Mouse (Mus musculus) left cerebral cortex, adult 2 months (tissue): Measurements from ENCODE around the gene Ccnd3. TPM values are rescaled to one million over a fixed set of nuclear protein-coding genes. Genes with fewer than 3 reads are reported as not detected.
A peak's percentile ranks its signal among the peaks of the same experiment; 100 is the strongest.

ENCODE experiments used
- DNase-seq, 2 experiments: peaks; one replicate each; pipeline ENCODE4 v3.0.0; 2021 to 2022; ENCODE audit warnings: low spot score in 2 of 2, mixed read lengths in 1 of 2; ENCODE audit errors: extremely low spot score in 1 of 2
- H3K27ac ChIP-seq: fragments of 200-600 bp; 2 replicates; pipeline ENCODE4 v1.8.1; 2022
- H3K4me3 ChIP-seq: fragments of 200-600 bp; 2 replicates; pipeline ENCODE4 v1.8.1; 2022
- CTCF ChIP-seq: fragments of 200-600 bp; IDR thresholded peaks from 2 replicates; pipeline ENCODE4 v1.8.1; 2022; ENCODE audit warnings: antibody characterized with exemption, mild to moderate bottlenecking, moderate library complexity
- intact Hi-C: fragments of 180-260 bp; cut with DNase I; formaldehyde crosslinking; loops from one replicate; pipeline ENCODE4 v1.15.1; 2025
- total RNA-seq, 2 experiments: library from RNA; stranded (reverse); gene quantifications; 2 replicates each; pipeline ENCODE4 v1.2.3; 2021

The Ccnd3 gene
- total RNA-seq, 2 experiments from 2014 or later, result 38.2 to 38.4 TPM

DNA sequence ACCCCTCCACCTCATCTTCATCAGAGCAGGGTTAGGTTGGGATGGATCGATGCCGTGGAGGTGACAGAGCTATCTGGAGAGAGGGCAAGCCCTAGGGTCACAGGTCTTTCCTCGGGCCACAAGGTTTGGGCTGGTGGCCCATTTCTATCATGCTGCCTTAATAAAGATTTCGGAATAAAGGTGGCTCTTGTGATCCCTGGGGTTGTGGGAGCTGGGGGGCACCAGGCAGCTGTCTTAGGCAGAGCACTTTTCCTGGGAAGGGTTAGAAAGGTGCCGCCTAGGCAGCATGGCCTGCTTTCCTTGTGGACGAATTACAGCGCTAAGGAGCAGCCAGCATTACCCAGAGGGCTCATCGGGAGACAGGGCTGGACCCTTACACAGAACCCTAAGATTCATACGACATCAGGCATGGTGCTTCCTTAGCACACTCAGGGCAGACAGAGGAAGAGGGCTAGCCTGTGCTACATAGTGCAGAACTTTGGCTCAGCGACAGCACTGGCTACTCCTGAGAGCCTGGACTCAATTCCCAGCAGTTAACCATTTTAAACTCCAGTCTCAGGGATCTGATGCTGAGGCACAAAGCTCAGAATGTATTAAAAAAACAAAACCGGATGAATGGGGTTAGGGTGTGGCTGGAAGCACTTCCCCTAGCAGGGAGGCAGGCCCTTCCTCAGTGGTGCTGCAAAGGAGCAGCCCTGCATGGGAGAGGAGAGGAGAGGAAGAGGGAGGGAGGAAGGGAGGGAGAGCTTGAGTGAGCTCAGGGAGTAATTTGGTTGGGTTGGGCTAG lies 94.9 kb downstream of the Ccnd3 start:
- intact Hi-C loops, result no loop called here
- H3K4me3 ChIP-seq, result no peak overlapping the region
- DNase-seq, result no peak
- no peak overlapping the region for H3K27ac ChIP-seq
- TF ChIP-seq CTCF, result no peak

DNA sequence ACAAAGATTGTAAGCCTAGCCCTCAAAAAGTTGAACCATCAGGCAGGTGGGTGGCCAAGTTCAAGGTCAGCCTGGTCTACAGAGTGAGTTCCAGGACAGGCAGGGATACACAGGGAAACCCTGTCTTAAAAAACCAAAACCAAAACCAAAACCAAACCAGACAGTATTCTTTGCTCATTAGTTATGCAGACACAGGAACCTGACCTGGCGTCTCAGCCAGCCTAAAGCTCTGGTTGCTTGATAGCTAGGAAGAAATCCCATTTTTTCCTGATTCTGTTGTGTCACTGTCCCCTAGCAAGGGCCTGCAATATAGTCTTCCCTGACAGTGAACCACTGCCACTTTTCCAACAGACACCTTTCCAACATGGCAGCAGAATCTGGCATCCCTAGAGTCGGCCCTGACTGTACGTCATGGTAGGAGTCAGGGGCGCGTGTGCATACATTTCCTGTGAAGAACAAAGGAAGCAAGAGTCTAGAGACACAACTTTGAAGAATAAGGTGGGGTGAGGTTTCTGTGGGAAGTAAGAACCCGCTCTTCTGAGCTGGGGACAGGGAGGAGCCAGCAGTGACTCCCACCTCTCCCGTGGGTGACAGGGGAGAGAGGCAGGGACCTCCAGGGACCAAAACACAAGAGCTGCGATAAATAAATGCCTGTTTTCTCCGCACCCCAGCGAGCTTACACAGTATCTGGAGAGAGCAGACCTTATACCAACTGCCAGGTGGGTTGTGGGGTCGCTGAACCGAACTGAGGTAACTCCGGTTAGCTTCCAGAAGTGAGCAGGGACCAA lies 95.9 kb downstream of the Ccnd3 start:
- no peak for TF ChIP-seq CTCF
- DNase-seq, result no peak
- intact Hi-C loops, result no loop called here

DNA sequence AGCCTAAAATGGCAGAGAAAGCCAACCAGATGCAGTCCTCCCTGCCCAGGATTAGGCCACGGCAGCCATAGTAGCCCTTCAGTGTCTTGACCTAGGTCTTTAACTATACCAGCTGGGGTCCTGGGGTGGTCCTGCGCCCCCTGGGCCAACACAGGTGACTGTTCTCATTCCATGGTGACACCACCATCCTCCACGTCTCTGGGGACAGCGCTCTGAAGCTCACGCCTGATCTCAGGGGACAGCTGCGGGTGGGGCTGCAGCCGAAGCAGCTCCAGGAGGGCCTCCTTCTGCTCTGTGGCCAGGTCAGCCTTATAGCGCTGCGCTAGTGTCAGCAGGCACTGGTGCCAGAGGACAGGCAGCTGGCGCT lies 96.5 kb downstream of the Ccnd3 start:
- DNase-seq, result no peak
- Histone ChIP-seq H3K4me3 (no peak overlapping the region), H3K27ac (no peak overlapping the region)
- TF ChIP-seq CTCF, result no peak
- intact Hi-C loops, result no loop called here

More for the DNA sequence above, 95.9 kb downstream of the Ccnd3 start:
- Histone ChIP-seq H3K27ac (no peak overlapping the region; the same call in 1 of the 2 replicates), H3K4me3 (no peak overlapping the region)

DNA sequence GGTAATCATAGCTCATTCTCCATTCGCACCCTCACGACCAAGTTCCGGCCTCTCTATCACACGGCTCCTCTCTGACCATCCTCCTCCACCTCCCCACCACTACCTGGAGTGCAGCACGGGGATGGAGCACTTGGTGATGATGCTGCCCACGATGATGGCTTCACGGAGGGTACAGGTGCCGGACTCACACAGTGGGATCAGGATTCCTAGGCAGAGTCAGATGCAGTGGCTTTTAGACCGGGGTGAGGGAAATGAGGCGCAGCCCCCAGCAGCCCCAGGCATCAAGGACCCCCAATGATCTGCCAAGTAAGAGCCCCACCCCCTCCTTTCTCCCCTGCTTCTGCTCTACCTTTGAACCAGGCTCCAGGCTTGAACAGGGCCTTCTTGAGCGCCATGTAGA lies 97.4 kb downstream of the Ccnd3 start:
- Histone ChIP-seq H3K4me3 (no peak overlapping the region), H3K27ac (no peak overlapping the region)
- DNase-seq, result no peak
- TF ChIP-seq CTCF, result no peak
- intact Hi-C loops, result no loop called here

DNA sequence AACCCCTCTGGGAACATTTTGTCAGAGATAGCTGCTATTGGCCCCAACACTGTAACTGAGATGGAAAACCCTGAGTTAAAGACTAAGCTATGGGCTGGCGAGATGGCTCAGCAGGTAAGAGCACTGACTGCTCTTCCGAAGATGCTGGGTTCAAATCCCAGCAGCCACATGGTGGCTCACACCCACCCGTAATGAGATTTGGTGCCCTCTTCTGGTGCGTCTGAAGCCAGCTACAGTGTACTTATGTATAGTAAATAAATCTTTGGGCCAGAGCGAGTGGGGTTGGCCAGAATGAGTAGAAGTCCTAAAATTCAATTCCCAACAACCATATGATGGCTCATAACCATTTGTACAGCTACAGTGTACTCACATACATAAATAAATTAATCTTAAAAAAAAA lies 101.4 kb downstream of the Ccnd3 start:
- DNase-seq, result no peak
- H3K4me3 ChIP-seq, result no peak overlapping the region
- no peak overlapping the region for H3K27ac ChIP-seq
- intact Hi-C loops, result no loop called here
- TF ChIP-seq CTCF, result peak; percentile 42

DNA sequence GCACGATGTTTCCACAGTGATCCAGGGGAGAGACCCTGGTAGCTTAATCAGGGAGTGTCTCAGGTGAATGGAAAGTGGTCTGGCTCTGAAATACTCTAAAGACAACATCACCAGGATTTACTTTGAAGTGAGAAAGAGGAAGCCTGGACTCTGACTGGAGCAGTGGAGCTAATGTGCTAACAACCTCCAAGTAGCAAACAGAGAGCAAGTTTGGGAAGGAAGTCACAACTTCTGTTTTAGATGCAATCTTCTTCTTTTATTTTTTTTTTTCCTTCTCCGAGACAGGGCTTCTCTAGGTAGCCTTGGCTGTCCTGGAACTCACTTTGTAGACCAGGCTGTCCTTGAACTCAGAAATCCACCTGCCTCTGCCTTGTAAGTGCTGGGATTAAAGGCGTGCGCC lies 104.3 kb downstream of the Ccnd3 start:
- H3K4me3 ChIP-seq, result no peak overlapping the region
- H3K27ac ChIP-seq, result no peak overlapping the region
- no peak for DNase-seq
- TF ChIP-seq CTCF, result no peak
- intact Hi-C loops, result no loop called here

DNA sequence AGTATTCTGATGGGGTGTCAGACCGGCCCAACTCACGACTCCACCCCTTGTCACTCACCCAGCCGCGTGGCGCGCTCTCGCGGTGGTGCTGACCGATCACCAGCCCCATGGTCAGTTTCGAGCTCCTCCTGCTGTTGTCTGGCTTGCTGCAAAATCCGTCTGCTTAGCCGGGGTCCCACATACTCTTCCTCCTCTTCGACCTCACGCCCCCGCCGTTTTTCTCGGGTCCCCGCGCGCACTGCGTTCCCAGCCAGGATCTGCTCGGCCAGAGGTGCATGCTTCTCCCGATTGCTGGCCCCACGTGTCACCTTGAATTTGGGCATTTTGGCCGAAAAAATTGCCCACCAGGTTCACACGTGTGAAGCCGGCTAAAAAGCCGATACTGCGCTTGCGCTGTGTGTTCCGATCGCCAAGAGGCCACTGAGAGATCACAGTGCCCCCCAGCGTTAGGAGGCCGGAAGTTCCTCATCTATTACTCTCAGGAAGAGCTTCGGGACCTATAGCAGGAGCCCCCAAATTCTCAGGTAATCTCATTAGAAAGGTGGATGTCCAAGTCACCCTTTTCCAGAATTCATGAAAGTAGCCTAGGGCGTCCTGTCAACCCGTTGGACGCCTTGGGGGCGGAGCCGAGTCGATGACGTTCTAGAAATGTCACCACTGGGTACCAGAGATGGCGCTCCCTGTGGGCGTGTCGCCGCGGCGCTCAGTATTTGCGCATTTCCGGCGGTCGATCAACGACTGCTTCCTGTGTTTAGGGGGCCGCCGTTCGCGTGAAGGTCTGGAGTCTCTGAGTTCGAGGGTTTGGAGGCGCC lies 106.2 kb downstream of the Ccnd3 start, which contains the start of the genes Bysl, Med20 and Gm20517:
Gene Bysl, minus strand, starts transcription at position 644 of the 812 bp plus-strand sequence.
Gene Med20, plus strand, starts transcription at position 734 of the 812 bp plus-strand sequence.
Gene Gm20517, plus strand, starts transcription at position 741 of the 812 bp plus-strand sequence.
- intact Hi-C loops, result loop anchor here (1.0 to 5.0 kb wide), 2 partner anchors 18 to 76 kb away; partner anchors contain the start of genes Frs3 and Tomm6
- H3K27ac ChIP-seq, result peak within 1 kb of the TSS; percentile 98
- peak within 1 kb of the TSS; percentile 61 for H3K4me3 ChIP-seq
- TF ChIP-seq CTCF, result peak; percentile 93
- peak; percentile 97 to 98 for DNase-seq

DNA sequence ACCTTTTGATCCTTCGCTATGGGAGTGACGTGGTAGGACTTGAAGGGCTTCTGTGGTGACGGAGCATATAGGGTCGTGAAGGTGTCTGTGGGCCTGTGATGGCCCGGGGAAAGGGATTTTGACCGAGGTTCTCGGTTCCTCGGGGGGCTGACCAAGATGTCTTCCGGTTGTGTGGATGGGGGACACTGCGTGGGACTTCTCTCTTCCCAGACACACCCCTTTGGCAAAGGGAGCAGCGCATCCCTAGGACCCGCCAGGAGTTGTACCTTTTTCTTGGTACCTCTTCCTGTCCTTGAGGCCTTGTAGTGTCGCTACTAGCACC lies 106.8 kb downstream of the Ccnd3 start:
- TF ChIP-seq CTCF, result no peak
- Histone ChIP-seq H3K4me3 (peak overlapping the region; percentile 61), H3K27ac (peak overlapping the region; percentile 98)
- intact Hi-C loops, result loop anchor here (1.0 to 5.0 kb wide), 2 partner anchors 18 to 76 kb away; partner anchors contain the start of genes Frs3 and Tomm6
- no peak for DNase-seq

DNA sequence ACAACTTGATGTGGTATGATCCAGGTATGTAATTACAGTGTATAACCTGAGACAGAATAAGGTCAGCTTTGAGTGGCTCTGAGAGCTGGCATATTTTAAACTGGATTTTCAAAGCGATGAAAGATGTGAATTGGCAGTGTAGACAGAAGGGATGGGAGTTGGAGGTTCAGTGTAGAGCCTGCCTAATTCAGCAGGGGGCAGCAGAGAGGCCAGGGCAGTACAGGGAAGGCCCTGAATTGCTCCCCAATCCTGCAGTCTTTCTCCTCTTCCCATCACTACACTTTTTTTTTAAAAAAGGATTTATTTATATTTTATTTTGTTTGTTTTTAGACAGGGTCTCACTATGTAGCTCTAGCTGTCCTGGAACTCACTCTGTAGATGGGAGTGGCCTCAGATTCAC lies 109.2 kb downstream of the Ccnd3 start:
- DNase-seq, result no peak
- no peak overlapping the region for H3K4me3 ChIP-seq
- peak; percentile 75 for TF ChIP-seq CTCF

DNA sequence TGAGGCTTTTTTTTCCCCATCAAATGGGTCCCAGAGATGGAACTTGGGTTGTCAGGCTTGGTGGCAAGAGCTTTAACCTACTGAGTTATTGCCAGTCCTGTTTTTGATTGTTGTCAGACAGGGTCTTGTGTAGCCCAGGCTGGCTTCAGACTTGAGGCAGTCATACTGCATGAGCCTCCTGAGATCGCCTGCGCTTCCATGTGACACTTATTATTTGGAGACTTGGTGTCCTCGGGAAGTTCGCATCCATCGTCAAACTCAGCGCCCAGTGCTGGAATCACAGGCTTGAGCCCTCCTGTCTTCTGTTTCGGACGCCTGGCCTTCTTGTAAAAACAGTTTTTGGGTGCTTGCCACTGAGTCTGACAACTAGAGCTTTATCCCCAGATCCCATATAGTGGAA lies 111.3 kb downstream of the Ccnd3 start:
- DNase-seq, result no peak
- Histone ChIP-seq H3K27ac (no peak overlapping the region), H3K4me3 (no peak overlapping the region)
- intact Hi-C loops, result no loop called here
- TF ChIP-seq CTCF, result no peak

More for the DNA sequence above, 109.2 kb downstream of the Ccnd3 start:
- no peak overlapping the region for H3K27ac ChIP-seq
- intact Hi-C loops, result loop anchor here (5.0 kb wide), 1 partner anchor 73 kb away; the partner anchor contains the start of genes Frs3 and Tomm6

DNA sequence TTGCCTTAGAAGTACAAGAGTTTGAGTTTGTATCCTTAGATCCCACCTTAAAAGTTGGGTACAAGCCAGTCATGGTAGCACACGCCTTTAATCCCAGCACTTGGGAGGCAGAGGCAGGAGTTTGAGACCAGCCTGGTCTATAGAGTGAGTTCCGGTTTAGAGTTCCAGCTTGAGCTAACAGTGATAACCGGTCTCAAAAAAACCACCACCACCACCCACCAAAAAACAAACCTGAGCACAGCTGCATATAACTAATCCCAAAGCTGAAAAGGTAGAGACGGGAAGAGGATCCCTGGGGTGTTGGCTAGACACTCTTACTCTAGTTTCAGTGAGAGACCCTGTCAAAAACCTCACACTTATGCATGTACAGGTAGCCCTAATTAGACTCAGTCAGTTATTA lies 111.8 kb downstream of the Ccnd3 start:
- intact Hi-C loops, result no loop called here
- DNase-seq, result no peak
- Histone ChIP-seq H3K27ac (no peak overlapping the region), H3K4me3 (no peak overlapping the region)
- no peak for TF ChIP-seq CTCF
